Mouse (Mus musculus): ENCODE data around the gene Sorbs1.

The Sorbs1 gene

DNA sequence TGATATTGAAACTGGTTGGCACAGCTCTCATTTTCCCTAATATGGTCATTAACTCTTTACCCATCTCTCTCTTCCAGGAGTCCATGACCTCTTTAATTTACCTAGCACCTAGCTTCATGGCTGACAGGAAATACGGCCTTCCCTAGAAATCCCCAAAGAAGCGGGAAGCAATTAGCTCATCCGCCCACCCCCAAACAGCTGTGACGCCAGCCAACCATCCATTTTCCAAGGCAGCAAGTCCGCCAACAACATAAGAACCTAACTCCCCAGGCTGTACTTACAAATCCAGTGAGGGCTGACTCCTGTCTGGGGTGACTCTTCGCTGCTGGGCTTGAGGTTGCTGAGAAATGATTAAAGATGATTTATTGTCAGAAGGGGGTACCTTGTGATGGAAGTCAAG lies 214.4 kb downstream of the Sorbs1 start:
- DNase-seq (ENCODE audit: low spot score), result no peak

GRCm38 (mm10) chr19:40298574-40298973 lies 215.0 kb downstream of the Sorbs1 start:
- DNase-seq (ENCODE audit: low spot score), result peak; percentile 63

DNA sequence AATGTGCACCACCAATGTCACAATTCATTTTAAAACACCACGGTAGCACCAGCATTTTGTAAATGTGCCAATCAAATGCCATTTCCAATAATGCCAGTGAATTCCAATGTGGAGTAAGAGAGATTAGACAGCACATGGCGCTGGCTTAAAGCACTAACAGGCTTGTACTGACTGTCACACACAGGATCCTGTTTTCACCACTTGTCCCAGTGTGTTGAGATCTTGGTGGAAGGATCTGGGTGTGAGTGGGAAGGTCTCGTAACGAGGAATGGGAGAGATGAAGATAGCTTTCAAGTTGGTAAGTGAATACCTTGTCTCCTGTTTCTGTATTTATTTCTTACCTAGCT lies 215.8 kb downstream of the Sorbs1 start:
- DNase-seq (ENCODE audit: low spot score), result no peak

DNA sequence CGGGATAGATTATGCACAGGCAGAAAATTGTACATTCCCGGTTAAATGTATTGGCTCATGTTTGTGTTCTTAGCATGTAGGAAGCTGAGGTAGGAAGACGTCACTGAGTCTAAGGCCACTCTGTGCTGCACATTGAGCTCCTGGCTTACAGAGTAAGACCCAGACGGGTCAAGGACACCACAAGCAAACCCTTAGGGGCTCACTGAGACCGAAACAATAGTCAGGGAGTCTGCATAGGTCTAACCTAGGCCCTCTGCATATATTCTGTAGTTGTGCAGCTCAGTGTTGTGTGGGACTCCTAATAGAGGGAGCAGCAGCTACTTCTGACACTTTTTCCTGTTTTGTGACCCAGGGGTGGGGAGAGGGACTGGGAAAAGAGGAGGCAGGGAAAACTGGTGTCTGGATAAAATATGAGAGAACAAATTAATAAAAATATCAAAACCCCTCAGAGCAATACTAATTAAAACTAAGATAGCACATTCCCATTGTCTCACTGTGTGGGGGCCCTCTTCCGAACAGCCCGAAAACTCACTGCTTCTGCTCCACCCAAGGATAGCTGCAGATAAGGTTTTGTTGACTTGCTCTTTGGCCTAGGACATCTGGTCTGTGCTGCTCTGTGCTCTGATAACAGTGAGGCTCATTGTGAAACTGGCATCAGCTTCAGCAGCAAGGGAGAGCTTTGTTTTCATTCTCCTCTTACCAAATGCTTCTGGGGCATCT lies 216.3 kb downstream of the Sorbs1 start:
- DNase-seq (ENCODE audit: low spot score), result no peak

DNA sequence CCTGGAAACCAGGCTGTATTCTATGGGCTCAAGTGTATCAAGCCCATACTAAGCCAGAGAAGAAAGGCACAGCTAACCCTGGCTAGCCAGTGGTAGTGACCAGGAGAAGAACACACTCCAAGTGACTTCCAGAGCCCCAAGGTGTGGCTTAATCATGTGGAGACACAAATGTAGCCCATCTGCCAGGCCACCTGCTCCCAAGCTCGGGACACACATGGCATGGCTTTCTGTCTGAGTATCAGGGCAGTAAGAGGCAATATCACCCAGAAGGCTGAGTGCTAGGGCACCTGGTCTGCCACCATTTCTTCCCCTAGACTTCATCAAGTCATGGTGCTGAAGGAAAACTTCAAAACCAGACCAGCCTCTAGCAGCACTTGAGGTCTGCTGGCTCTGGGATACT lies 219.3 kb downstream of the Sorbs1 start:
- DNase-seq (ENCODE audit: low spot score), result no peak

DNA sequence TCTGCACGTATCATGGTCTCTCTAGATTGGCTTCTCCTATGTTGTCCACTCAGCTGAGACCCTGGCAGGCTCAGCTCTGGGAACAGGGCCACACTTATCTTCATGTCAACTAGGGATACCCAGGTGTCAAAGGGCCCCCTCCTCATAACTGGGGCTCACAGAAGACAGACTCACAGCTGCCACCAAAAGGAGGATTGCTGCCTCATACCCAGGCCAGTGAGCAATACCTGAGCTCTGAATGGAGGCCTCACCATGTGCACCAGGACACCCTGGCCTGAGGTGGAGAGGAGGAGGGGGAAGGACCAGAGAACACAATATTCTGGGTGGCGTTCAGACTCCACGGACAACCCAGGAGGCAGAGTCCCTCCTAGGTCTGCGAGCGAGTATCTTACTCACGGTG lies 219.8 kb downstream of the Sorbs1 start:
- DNase-seq (ENCODE audit: low spot score), result no peak

DNA sequence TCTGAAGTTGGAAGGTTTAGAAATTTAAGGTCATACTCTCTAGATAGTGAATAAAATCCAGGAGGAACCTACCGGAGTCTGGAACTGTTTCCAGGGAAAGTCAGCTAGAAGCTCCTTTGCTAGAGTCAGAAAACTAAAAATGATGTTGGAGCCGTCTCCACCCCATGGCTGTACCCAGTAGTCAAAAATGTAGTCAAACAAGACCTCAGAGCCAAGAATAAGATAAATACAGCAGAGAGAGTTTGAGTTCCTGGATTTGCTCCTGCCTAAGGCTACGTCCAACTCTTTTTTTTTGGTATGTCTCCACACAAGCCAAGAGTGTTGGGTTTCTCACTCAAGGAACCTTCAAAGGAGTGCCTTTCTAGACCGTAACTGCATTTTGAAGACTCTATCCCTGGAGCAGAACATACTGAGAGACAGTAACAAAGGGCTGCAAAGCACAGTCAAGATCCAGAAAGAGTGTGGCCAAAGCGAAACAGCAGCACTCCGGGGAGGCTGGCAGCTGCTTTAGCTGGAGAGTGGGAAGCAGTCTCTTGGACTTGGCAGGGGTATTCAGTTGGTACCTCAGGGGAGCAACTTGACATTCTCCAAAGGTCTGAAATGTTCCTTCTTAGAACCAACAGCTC lies 223.4 kb downstream of the Sorbs1 start:
- no peak for DNase-seq (ENCODE audit: low spot score)

GRCm38 (mm10) chr19:40288415-40288814 lies 225.2 kb downstream of the Sorbs1 start:
- DNase-seq (ENCODE audit: low spot score), result no peak

DNA sequence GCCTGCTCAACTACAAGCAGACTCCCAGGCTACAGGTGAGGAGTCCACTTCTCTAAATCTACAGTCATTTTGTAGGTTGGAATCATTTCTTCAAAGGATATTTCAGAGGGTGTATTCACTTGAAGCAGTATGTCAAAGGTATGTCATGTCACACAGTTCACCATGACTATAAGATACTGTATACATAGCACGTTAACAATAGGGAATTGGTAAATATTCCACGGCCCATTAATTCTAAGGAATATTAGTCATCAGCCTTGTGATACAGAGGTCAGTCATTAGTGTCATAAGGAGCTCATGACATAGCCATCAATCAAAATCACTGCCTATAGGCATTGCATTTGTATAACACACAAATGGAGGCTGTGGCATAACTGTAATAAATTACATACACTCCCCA lies 228.9 kb downstream of the Sorbs1 start:
- no peak for DNase-seq (ENCODE audit: low spot score)

- no peak for DNase-seq (ENCODE audit: low spot score)
Measured at GRCm38 (mm10) chr19:40283415-40283814, 230.2 kb downstream of the Sorbs1 start.

GRCm38 (mm10) chr19:40278372-40279023 lies 235.1 kb downstream of the Sorbs1 start:
- DNase-seq (ENCODE audit: low spot score), result no peak

DNA sequence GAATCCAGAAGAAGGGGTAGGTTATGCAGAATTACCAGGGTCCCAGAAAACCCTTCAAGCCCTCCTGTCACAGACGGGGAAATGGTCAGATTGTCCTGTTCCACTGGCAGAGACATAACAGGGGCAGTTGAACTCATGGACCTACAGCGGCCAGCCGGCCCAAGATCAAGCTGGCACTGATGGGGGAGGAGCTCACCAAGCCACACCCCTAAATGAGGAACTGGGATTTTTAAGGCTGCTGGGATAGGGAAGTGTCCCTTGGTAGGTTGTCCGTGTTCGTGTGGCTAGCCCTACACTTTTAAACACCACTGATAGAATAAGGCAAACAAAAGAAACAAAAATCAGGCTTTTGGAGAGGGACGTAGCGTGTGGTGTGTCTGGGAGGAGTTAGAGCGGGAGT lies 236.1 kb downstream of the Sorbs1 start:
- DNase-seq (ENCODE audit: low spot score), result no peak

DNA sequence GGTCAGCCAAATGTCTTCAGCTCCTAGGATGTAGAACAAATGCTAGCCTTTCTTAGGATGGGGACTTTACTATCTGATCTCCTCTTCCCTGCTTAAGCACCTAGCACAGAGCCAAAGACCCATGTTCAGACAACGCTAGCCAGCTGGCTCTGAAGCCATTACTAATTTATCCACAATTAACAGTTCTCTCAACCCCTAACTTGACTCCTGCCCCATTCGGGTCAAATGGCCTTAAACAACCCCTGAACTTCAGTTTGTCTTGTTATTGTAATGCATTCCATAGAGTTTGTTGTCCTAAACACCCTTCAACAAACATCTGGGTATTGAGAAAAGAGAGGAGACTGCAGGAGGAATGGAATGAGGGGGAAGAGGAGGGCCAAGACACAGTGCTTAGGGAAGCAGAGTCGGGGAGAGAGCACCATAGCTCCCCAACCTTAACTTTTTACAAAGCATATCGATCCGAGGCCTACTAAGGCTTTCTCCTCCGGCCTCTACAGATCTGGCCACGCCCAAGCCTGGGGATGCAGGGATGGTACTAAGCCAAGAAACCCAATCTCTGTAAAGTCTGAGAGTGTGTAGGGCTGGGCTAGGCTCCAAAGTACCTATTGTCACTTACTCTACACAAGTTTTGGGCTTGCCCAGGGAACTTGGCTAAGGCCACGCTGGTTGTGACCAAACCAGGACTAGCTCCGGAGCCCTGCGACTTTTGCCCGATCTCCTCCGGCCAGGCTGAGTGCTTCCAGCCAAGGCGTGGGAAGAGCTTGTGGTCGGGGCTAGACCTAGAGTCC lies 238.0 kb downstream of the Sorbs1 start:
- no peak for DNase-seq (ENCODE audit: low spot score)

- DNase-seq (ENCODE audit: low spot score), result no peak
Measured at GRCm38 (mm10) chr19:40272674-40273073, 240.9 kb downstream of the Sorbs1 start.

- no peak for DNase-seq (ENCODE audit: low spot score)
Measured at GRCm38 (mm10) chr19:40271308-40271892, 242.2 kb downstream of the Sorbs1 start, which contains the start of gene Pdlim1. TSS of gene Pdlim1 (minus strand) at chr19:40271842.

GRCm38 (mm10) chr19:40270351-40271307 lies 242.9 kb downstream of the Sorbs1 start:
- no peak for DNase-seq (ENCODE audit: low spot score)

DNA sequence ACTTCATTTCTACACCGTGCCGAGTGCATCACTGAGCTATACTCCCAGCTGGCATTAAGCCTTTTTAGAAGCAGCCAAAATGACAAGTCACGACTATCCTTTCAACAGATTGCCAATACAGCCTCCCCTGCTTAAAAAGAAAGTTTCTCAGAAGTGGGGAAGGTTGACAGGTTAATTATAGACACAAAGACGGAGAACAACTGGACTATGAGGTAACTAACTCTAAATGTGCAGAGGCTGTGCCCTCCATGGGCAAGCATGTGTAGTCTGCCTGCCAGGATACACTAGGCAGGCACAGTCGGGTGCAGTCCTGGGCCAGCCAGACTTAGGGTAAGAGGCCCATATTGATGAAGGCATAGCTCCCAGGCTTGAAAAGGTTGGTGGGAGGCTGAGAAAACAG lies 244.1 kb downstream of the Sorbs1 start:
- no peak for DNase-seq (ENCODE audit: low spot score)

DNA sequence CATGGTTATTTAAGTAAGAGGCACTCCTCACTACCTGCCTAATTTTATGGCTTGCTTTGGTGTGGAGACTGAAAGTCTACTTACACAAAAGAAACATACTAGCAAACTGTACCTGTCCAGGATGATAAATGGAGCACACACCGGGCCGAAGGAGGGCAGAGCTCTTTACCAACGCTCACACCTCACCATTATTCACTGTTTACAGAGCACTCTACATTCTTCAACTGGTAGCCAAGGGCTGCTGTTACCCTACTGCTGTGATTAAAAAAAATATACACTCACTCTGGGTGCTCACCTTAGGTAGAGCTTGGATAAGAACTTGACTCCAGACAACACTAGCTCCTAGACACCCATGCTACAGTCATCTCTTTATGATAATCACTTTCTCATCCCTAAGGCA lies 245.1 kb downstream of the Sorbs1 start:
- DNase-seq (ENCODE audit: low spot score), result no peak

- DNase-seq (ENCODE audit: low spot score), result no peak
Measured at GRCm38 (mm10) chr19:40267380-40267779, 246.2 kb downstream of the Sorbs1 start.

GRCm38 (mm10) chr19:40259485-40259884 lies 254.1 kb downstream of the Sorbs1 start:
- no peak for DNase-seq (ENCODE audit: low spot score)

GRCm38 (mm10) chr19:40257396-40257795 lies 256.2 kb downstream of the Sorbs1 start:
- DNase-seq (ENCODE audit: low spot score), result no peak
